Mouse (Mus musculus): ENCODE data around the gene Efna1.

Gene Efna1

DNA sequence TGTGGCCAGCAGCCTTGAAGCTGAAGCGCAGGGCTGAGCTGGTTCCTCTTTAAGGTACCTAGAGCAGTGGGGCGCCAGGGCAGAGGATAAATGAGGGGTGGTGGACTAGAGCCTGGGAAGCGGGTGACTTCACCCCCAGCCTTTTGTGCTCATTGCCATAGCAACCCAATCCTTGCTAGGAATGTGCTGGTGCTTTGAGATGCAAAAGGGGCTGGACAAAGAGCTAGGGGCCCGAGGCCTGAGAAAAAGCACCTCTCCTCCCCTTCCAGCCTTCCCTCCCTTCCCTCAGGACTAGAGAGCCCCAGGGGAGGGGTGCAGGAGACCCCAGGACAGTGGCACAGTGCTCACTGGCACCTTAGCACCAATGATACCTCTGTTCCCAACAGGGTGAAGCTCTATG, 55.0 kb downstream of the Efna1 start:
- peaks cover 22% of the 10 kb centered on the region for H3K36me3 ChIP-seq (ENCODE audit: insufficient read depth, low read length)
- H3K4me1 ChIP-seq (replicated peaks; ENCODE audit: low read depth, low read length) = peaks cover 78% of the 10 kb centered on the region
- H3K27me3 ChIP-seq (ENCODE audit: insufficient read depth, low read length) = peaks cover 10% of the 10 kb centered on the region
- TF ChIP-seq POU5F1 (IDR thresholded peaks at IDR 0.05; ENCODE audit: borderline replicate concordance, low read length) (peak; percentile 74; the same call in 1 of the 2 replicates), CTCF (conservative IDR thresholded peaks at IDR 0.05; ENCODE audit: low read length) (no peak)
- no peaks in the 10 kb centered on the region for H3K9me3 ChIP-seq (ENCODE audit: low read length)
- H3K4me3 ChIP-seq (replicated peaks; ENCODE audit: low read length) = peak overlapping the region; percentile 80

GRCm38 (mm10) chr3:89225321-89225815, 55.6 kb downstream of the Efna1 start:
- no peaks in the 10 kb centered on the region for H3K9me3 ChIP-seq (ENCODE audit: low read length)
- TF ChIP-seq CTCF (conservative IDR thresholded peaks at IDR 0.05; ENCODE audit: low read length) (no peak), POU5F1 (IDR thresholded peaks at IDR 0.05; ENCODE audit: borderline replicate concordance, low read length) (no peak), NANOG (IDR thresholded peaks at IDR 0.05; ENCODE audit: borderline replicate concordance, low read length) (no peak)
- peaks cover 78% of the 10 kb centered on the region for H3K4me1 ChIP-seq (replicated peaks; ENCODE audit: low read depth, low read length)
- H3K36me3 ChIP-seq (ENCODE audit: insufficient read depth, low read length) = peaks cover 24% of the 10 kb centered on the region
- peak overlapping the region; percentile 80 for H3K4me3 ChIP-seq (replicated peaks; ENCODE audit: low read length)
- H3K27me3 ChIP-seq (ENCODE audit: insufficient read depth, low read length) = peaks cover 4% of the 10 kb centered on the region; the same call in 1 of the 2 replicates

- Histone ChIP-seq H3K27me3 (ENCODE audit: insufficient read depth, low read length) (no peaks in the 10 kb centered on the region), H3K4me1 (replicated peaks; ENCODE audit: low read depth, low read length) (peaks cover 75% of the 10 kb centered on the region), H3K9me3 (ENCODE audit: low read length) (no peaks in the 10 kb centered on the region), H3K4me3 (replicated peaks; ENCODE audit: low read length) (peak overlapping the region; percentile 80), H3K36me3 (ENCODE audit: insufficient read depth, low read length) (peaks cover 29% of the 10 kb centered on the region)
- TF ChIP-seq CTCF (conservative IDR thresholded peaks at IDR 0.05; ENCODE audit: low read length) (no peak), NANOG (IDR thresholded peaks at IDR 0.05; ENCODE audit: borderline replicate concordance, low read length) (no peak), POU5F1 (IDR thresholded peaks at IDR 0.05; ENCODE audit: borderline replicate concordance, low read length) (no peak)
Measured at GRCm38 (mm10) chr3:89224796-89225195, 56.1 kb downstream of the Efna1 start.
